Mouse (Mus musculus) layer of hippocampus, adult 8-10 months (tissue): Measurements from ENCODE around the gene Klk1b26. TPM values are rescaled to one million over a fixed set of nuclear protein-coding genes. Genes with fewer than 3 reads are reported as not detected.
"Not testable (repeated sequence)": the region's sequence is repeated elsewhere in the genome, so short reads cannot be mapped to it uniquely, and the experiment has no call there.

Source experiments
- DNase-seq, 2 experiments: peaks; one replicate each; pipeline ENCODE4 v3.0.0; 2022; ENCODE audit warnings: low spot score in 2 of 2
- total RNA-seq, 4 experiments: library from RNA; stranded (reverse); gene quantifications; 2 replicates each; pipeline ENCODE4 v1.2.4; 2022

The Klk1b26 gene
- total RNA-seq = not detected

GRCm38 (mm10) chr7:44011868-44012267, at the start of gene Klk1b26:
Gene Klk1b26 (plus strand): TSS chr7:44012168.
- not testable (repeated sequence) for DNase-seq

GRCm38 (mm10) chr7:43966451-43966850, 45.5 kb upstream of the Klk1b26 start, which contains the start of gene Klk1b1:
Gene Klk1b1 (plus strand): TSS chr7:43966751.
- DNase-seq = no peak

DNA sequence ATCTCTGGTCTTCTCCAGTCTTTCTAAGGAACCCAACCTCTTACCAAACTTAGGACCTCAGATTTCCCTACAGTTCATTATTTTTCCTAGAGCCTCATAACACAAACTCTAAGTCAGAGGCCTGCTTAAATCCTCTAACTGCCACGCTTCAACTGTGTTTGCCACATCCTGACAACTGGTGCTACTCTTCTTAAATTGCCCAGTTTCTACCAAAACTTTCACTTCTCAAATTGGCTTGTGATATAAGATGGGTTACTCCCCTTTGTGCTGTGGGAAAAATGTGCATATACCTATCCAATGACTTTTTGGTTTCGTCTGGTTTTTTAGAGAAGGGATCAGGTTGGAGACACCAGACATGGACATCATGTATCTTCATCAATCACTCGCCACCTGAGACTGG, 44.9 kb upstream of the Klk1b26 start:
- DNase-seq = no peak

GRCm38 (mm10) chr7:43967612-43968011, 44.4 kb upstream of the Klk1b26 start:
- DNase-seq = no peak

DNA sequence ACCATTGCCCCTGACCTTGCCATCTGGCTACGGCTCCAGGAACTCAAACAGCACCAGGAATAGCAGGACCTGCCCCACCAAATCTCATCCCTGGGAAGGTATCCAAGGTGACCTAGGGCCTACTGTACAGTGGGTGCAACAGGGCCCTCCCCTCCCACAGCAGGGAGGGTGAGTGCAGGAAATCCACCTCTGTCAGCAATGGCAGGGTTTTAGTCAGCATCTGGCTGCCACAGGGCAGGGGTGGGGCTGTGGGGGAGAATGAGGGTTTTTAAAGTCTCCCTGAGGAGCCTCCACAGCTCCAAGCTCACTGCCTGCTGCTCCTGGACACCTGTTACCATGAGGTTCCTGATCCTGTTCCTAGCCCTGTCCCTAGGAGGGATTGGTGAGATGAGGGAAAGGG, 36.2 kb upstream of the Klk1b26 start, which contains the start of gene Klk1b9:
Klk1b9 (plus strand) TSS at position 301 of the 400 bp plus-strand sequence.
- DNase-seq = not testable (repeated sequence)

GRCm38 (mm10) chr7:43985657-43986056, 26.3 kb upstream of the Klk1b26 start:
- DNase-seq = no peak

DNA sequence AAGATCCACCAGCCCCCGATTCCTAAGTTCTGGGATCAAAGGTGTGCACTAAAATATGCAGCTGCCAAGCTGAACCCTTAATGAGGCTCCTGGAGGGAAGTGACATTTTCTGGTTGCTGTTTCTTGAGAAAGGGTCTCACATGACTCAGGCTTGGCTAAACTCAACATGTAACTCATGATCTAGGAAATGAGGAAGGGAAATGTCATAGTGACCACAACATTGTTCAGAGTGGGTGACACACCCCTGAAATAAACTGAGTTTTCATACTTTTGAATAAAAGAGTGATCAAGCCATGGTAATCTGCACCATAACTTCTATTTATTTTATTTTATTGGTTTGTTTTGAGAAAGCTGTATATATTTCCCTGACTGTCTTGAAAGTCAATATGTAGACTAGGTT, 17.1 kb upstream of the Klk1b26 start:
- not testable (repeated sequence) for DNase-seq

- DNase-seq = not testable (repeated sequence)
These were observed 16.4 kb upstream of the Klk1b26 start, which contains the start of gene Klk1b11 for GRCm38 (mm10) chr7:43995577-43995976. Gene Klk1b11 (plus strand): TSS chr7:43995877.

DNA sequence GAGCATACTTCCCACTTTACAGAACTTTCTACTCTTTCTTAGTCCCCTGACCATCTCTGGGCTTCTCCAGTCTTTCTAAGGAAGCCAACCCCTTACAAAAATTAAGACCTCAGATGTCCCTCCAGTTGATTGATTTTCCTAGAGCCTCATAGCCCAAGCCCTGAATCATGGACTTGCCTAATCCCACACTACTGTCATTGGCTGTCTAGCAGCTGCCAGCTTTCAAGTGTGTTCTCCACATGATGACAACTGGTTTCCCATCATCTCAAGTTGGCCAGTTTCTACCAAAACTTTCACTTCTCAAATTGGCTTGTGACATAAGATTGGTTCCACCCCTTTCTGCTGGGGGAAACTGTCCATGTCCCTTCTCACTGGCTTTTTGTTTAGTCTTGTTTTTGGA, 7.1 kb upstream of the Klk1b26 start:
- no peak for DNase-seq

GRCm38 (mm10) chr7:44014666-44015065, 2.7 kb downstream of the Klk1b26 start:
- peak; percentile 9 to 11 for DNase-seq

GRCm38 (mm10) chr7:44015071-44015470, 3.1 kb downstream of the Klk1b26 start:
- DNase-seq = peak in 1 of 2 experiments; percentile 5

DNA sequence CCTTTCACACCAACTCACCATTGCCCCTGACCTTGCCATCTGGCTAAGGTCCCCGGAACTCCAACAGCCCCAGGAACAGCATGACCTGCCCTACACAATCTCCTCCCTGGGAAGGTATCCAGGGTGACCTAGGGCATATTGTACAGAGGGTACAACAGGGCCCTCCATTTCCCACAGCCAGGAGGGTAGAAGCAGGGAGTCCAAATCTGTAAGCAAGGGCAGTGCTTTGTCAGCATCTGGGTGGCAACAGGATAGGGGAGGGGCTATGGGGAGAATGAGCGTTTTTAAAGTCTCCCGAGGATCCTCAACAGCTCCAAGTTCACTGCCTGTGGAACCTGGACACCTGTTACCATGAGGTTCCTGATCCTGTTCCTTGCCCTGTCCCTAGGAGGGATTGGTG, 40.0 kb downstream of the Klk1b26 start, which contains the start of gene Klk1b27:
Klk1b27 (plus strand) TSS at position 301 of the 400 bp plus-strand sequence.
- DNase-seq = not testable (repeated sequence)

Other genes with a start within 250 kb of the Klk1b26 start
- gene Klk12, start 243.3 kb upstream of the Klk1b26 start, total RNA-seq = not detected
- gene Klk11, start 237.6 kb upstream of the Klk1b26 start, total RNA-seq = not detected
- 1 to 10 TPM in 2 of 4 experiments, under 1 TPM in 2; 0.92 to 1.5 (median 1.3) TPM for gene Klk10, start 231.1 kb upstream of the Klk1b26 start, total RNA-seq
- gene Klk9, start 220.3 kb upstream of the Klk1b26 start, total RNA-seq = under 1 TPM in 1 of 4 experiments, not detected in 3; 0.23 TPM
- 10 to 100 TPM; 18.3 to 25.9 (median 23.2) TPM for gene Klk8, start 214.6 kb upstream of the Klk1b26 start, total RNA-seq
- under 1 TPM; 0.20 to 0.87 (median 0.46) TPM for gene Klk7, start 200.9 kb upstream of the Klk1b26 start, total RNA-seq
- 10 to 100 TPM in 1 of 4 experiments, 1 to 10 TPM in 2, under 1 TPM in 1; 0.66 to 11.7 (median 4.5) TPM for gene Klk6, start 187.7 kb upstream of the Klk1b26 start, total RNA-seq
- not detected for gene Klk5, start 170.2 kb upstream of the Klk1b26 start, total RNA-seq
- not detected for gene Klk4, start 131.0 kb upstream of the Klk1b26 start, total RNA-seq
- gene Klk15, start 78.4 kb upstream of the Klk1b26 start, total RNA-seq = not detected
- gene Klk1b8, start 61.5 kb upstream of the Klk1b26 start, total RNA-seq = not detected
- not detected for gene Klk1b1, start 45.4 kb upstream of the Klk1b26 start, total RNA-seq
- not detected for gene Klk1b9, start 36.1 kb upstream of the Klk1b26 start, total RNA-seq
- not detected for gene Klk1b11, start 16.3 kb upstream of the Klk1b26 start, total RNA-seq
- not detected for gene Klk1b27, start 40.1 kb downstream of the Klk1b26 start, total RNA-seq
- not detected for gene Klk1b21, start 90.2 kb downstream of the Klk1b26 start, total RNA-seq
- not detected for gene Klk1b22, start 100.5 kb downstream of the Klk1b26 start, total RNA-seq
- gene Klk1b16, start 124.6 kb downstream of the Klk1b26 start, total RNA-seq = not detected
- not detected for gene Klk1b24, start 176.1 kb downstream of the Klk1b26 start, total RNA-seq
- gene Klk1b3, start 186.0 kb downstream of the Klk1b26 start, total RNA-seq = not detected
- gene Klk1b4, start 195.3 kb downstream of the Klk1b26 start, total RNA-seq = not detected
- not detected for gene Klk1b5, start 203.8 kb downstream of the Klk1b26 start, total RNA-seq
- gene Klk1, start 213.2 kb downstream of the Klk1b26 start, total RNA-seq = not detected
- not detected for gene Gm36864, start 224.0 kb downstream of the Klk1b26 start, total RNA-seq
- 1 to 10 TPM; 1.3 to 2.4 (median 1.7) TPM for gene 1700028J19Rik, start 234.5 kb downstream of the Klk1b26 start, total RNA-seq
- 10 to 100 TPM; 76.7 to 94.0 (median 85.5) TPM for gene 2410002F23Rik, start 234.6 kb downstream of the Klk1b26 start, total RNA-seq
- not detected for gene Acp4, start 245.2 kb downstream of the Klk1b26 start, total RNA-seq
- not detected for gene Gm15517, start 249.3 kb downstream of the Klk1b26 start, total RNA-seq